Mouse (Mus musculus) lung, postnatal 14 days (tissue): Measurements from ENCODE around the gene Gm20518.
A peak's percentile ranks its signal among the peaks of the same experiment; 100 is the strongest.

Source experiments
- DNase-seq: peaks from one replicate; pipeline ENCODE4 v3.0.0; 2021

Gene Gm20518

GRCm38 (mm10) chr16:17839976-17840375, 51.5 kb downstream of the Gm20518 start:
- DNase-seq = no peak

- no peak for DNase-seq
These were observed 53.4 kb downstream of the Gm20518 start, which contains the start of gene Car15 for GRCm38 (mm10) chr16:17838051-17838450. Gene Car15 (minus strand): TSS chr16:17838364.

- no peak for DNase-seq
These were observed 56.0 kb downstream of the Gm20518 start for GRCm38 (mm10) chr16:17835481-17835880.

GRCm38 (mm10) chr16:17834543-17834942, 56.9 kb downstream of the Gm20518 start:
- no peak for DNase-seq

GRCm38 (mm10) chr16:17833681-17834399, 57.6 kb downstream of the Gm20518 start:
- no peak for DNase-seq

- DNase-seq = no peak
These were observed 58.2 kb downstream of the Gm20518 start for GRCm38 (mm10) chr16:17833321-17833680.

- DNase-seq = no peak
These were observed 58.6 kb downstream of the Gm20518 start, which contains the start of gene B830017H08Rik for GRCm38 (mm10) chr16:17832821-17833220. Gene B830017H08Rik (plus strand): TSS chr16:17833121.

GRCm38 (mm10) chr16:17831781-17832180, 59.7 kb downstream of the Gm20518 start:
- DNase-seq = no peak

GRCm38 (mm10) chr16:17830385-17831178, 60.9 kb downstream of the Gm20518 start:
- DNase-seq = no peak

- no peak for DNase-seq
These were observed 62.6 kb downstream of the Gm20518 start for GRCm38 (mm10) chr16:17828867-17829266.

- DNase-seq = no peak
These were observed 63.2 kb downstream of the Gm20518 start for GRCm38 (mm10) chr16:17828229-17828628.

- DNase-seq = no peak
These were observed 65.0 kb downstream of the Gm20518 start for GRCm38 (mm10) chr16:17826500-17826899.

GRCm38 (mm10) chr16:17816528-17816927, 74.9 kb downstream of the Gm20518 start:
- DNase-seq = no peak

- DNase-seq = peak; percentile 77
These were observed 75.8 kb downstream of the Gm20518 start for GRCm38 (mm10) chr16:17815411-17816402.

- DNase-seq = no peak
These were observed 78.3 kb downstream of the Gm20518 start for GRCm38 (mm10) chr16:17813173-17813572.

GRCm38 (mm10) chr16:17812120-17812519, 79.4 kb downstream of the Gm20518 start:
- DNase-seq = peak; percentile 46

GRCm38 (mm10) chr16:17809711-17810110, 81.8 kb downstream of the Gm20518 start:
- peak; percentile 64 for DNase-seq

GRCm38 (mm10) chr16:17809125-17809524, 82.3 kb downstream of the Gm20518 start:
- DNase-seq = no peak

- peak; percentile 82 for DNase-seq
These were observed 84.1 kb downstream of the Gm20518 start for GRCm38 (mm10) chr16:17807192-17808009.

- no peak for DNase-seq
These were observed 84.8 kb downstream of the Gm20518 start for GRCm38 (mm10) chr16:17806581-17807191.

GRCm38 (mm10) chr16:17804982-17805381, 86.5 kb downstream of the Gm20518 start:
- no peak for DNase-seq
